Mouse (Mus musculus) brain, embryonic 14.5 days (tissue): Measurements from ENCODE around the gene Hp1bp3. TPM values are rescaled to one million over a fixed set of nuclear protein-coding genes. Genes with fewer than 3 reads are reported as not detected.

Experiments used
- DNase-seq: peaks from one replicate; pipeline ENCODE4 v3.0.0-alpha.2; 2011; ENCODE audit warnings: low read depth
- CTCF ChIP-seq: fragments of 200-500 bp; IDR thresholded peaks from 2 replicates; pipeline ENCODE4 v1.5.1; 2012; ENCODE audit warnings: inconsistent platforms, mild to moderate bottlenecking, moderate library complexity, borderline replicate concordance; ENCODE audit not compliant: insufficient read depth, insufficient read length; ENCODE audit errors: extremely low read depth
- POLR2A ChIP-seq: fragments of 200-500 bp; IDR thresholded peaks from 2 replicates; pipeline ENCODE4 v1.6.1; 2012; ENCODE audit warnings: mild to moderate bottlenecking, inconsistent platforms, borderline replicate concordance; ENCODE audit not compliant: poor library complexity, insufficient read depth, insufficient read length, severe bottlenecking; ENCODE audit errors: extremely low read depth
- polyA plus RNA-seq: library from polyadenylated mRNA; depleted of rRNA; stranded (reverse); fragments of >200 nt; gene quantifications from 2 replicates; pipeline ENCODE4 v1.2.3, GENCODE M21; 2012; rRNA removed

The Hp1bp3 gene
- polyA plus RNA-seq, 1 experiment, result 197 TPM

- peak; percentile 83; the same call in 1 of the 2 replicates for TF ChIP-seq CTCF
- TF ChIP-seq POLR2A, result no peak
- peak; percentile 90 for DNase-seq
Measured at GRCm38 (mm10) chr4:138282834-138283233, 66.7 kb downstream of the Hp1bp3 start.

GRCm38 (mm10) chr4:138286411-138286810, 70.3 kb downstream of the Hp1bp3 start:
- DNase-seq, result no peak

GRCm38 (mm10) chr4:138288691-138289090, 72.6 kb downstream of the Hp1bp3 start:
- TF ChIP-seq POLR2A (no peak), CTCF (no peak)
- no peak for DNase-seq

More at GRCm38 (mm10) chr4:138286411-138286810, 70.3 kb downstream of the Hp1bp3 start:
- TF ChIP-seq CTCF, result no peak
- no peak for TF ChIP-seq POLR2A

- DNase-seq, result no peak
Measured at GRCm38 (mm10) chr4:138292028-138292427, 75.9 kb downstream of the Hp1bp3 start.

GRCm38 (mm10) chr4:138293261-138293948, 77.3 kb downstream of the Hp1bp3 start:
- DNase-seq, result peak; percentile 84

More at GRCm38 (mm10) chr4:138292028-138292427, 75.9 kb downstream of the Hp1bp3 start:
- TF ChIP-seq POLR2A (no peak), CTCF (no peak)

GRCm38 (mm10) chr4:138293949-138294550, 78.0 kb downstream of the Hp1bp3 start:
- TF ChIP-seq CTCF (no peak), POLR2A (no peak)

More at GRCm38 (mm10) chr4:138293261-138293948, 77.3 kb downstream of the Hp1bp3 start:
- TF ChIP-seq POLR2A, result no peak
- no peak for TF ChIP-seq CTCF

More at GRCm38 (mm10) chr4:138293949-138294550, 78.0 kb downstream of the Hp1bp3 start:
- DNase-seq, result peak; percentile 26

Other genes with a start within 250 kb of the Hp1bp3 start
- gene Eif4g3, start 223.3 kb upstream of the Hp1bp3 start, polyA plus RNA-seq, result 130 and 149 TPM in 2 replicates
- gene Sh2d5, start 34.1 kb downstream of the Hp1bp3 start, polyA plus RNA-seq, result 19.3 and 22.5 TPM in 2 replicates
- 2.1 and 3.9 TPM in 2 replicates for gene Kif17, start 34.1 kb downstream of the Hp1bp3 start, polyA plus RNA-seq
- 152 and 167 TPM in 2 replicates for gene Ddost, start 88.4 kb downstream of the Hp1bp3 start, polyA plus RNA-seq
- gene Pink1, start 110.0 kb downstream of the Hp1bp3 start, polyA plus RNA-seq, result 87.9 and 92.7 TPM in 2 replicates
- 1.9 and 3.2 TPM in 2 replicates for gene Cda, start 151.7 kb downstream of the Hp1bp3 start, polyA plus RNA-seq
- 2.9 and 4.3 TPM in 2 replicates for gene Fam43b, start 180.2 kb downstream of the Hp1bp3 start, polyA plus RNA-seq
- gene Mul1, start 218.4 kb downstream of the Hp1bp3 start, polyA plus RNA-seq, result 14.5 and 19.6 TPM in 2 replicates
- 28.3 and 37.4 TPM in 2 replicates for gene Camk2n1, start 238.0 kb downstream of the Hp1bp3 start, polyA plus RNA-seq